Mouse (Mus musculus) small intestine, adult 2 months (tissue): Measurements from ENCODE around the gene Cflar. TPM values are rescaled to one million over a fixed set of nuclear protein-coding genes. Genes with fewer than 3 reads are reported as not detected.

Source experiments
- H3K27ac ChIP-seq: fragments of 200-500 bp; 2 replicates; pipeline ENCODE4 v1.5.1; 2012; ENCODE audit warnings: low read depth, low read length, control low read depth, inconsistent platforms; ENCODE audit not compliant: insufficient read depth
- H3K27me3 ChIP-seq: fragments of 200-500 bp; 2 replicates; pipeline ENCODE4 v1.6.1; 2012; ENCODE audit warnings: mild to moderate bottlenecking, moderate library complexity, low read length, inconsistent platforms; ENCODE audit not compliant: control insufficient read depth, insufficient read depth
- H3K36me3 ChIP-seq: fragments of 200-500 bp; 2 replicates; pipeline ENCODE4 v1.6.1; 2012; ENCODE audit warnings: mild to moderate bottlenecking, low read length, control low read depth, inconsistent platforms; ENCODE audit not compliant: control insufficient read depth, insufficient read depth
- H3K4me1 ChIP-seq: fragments of 200-500 bp; 2 replicates; pipeline ENCODE4 v1.6.1; 2012; ENCODE audit warnings: low read length, inconsistent platforms, mixed read lengths; ENCODE audit not compliant: control insufficient read depth, insufficient read depth, insufficient read length
- H3K4me3 ChIP-seq: fragments of 200-500 bp; 2 replicates; pipeline ENCODE4 v1.5.1; 2012; ENCODE audit warnings: low read depth, mild to moderate bottlenecking, control low read depth, inconsistent platforms, low read length, moderate library complexity
- CTCF ChIP-seq: fragments of 200-500 bp; IDR thresholded peaks from 2 replicates; pipeline ENCODE4 v1.5.1; 2012; ENCODE audit warnings: low read depth, mild to moderate bottlenecking, control low read depth, inconsistent platforms, low read length, moderate library complexity, mixed read lengths; ENCODE audit not compliant: insufficient replicate concordance, insufficient read length; ENCODE audit errors: extremely low read depth
- POLR2A ChIP-seq: fragments of 200-500 bp; IDR thresholded peaks from 2 replicates; pipeline ENCODE4 v1.6.1; 2012; ENCODE audit warnings: low read depth, mild to moderate bottlenecking, control low read depth, inconsistent platforms, low read length, moderate library complexity
- WGBS: fragments of 180-500 bp; shearing (Covaris S2); methylation state at CpG from one replicate; pipeline ENCODE4 v1.1.7; 2018; 5-methylcytosine and 5-hydroxymethylcytosine counted together
- polyA plus RNA-seq: library from polyadenylated mRNA; depleted of rRNA; stranded (reverse); fragments of >200 nt; gene quantifications from 2 replicates; pipeline ENCODE4 v1.2.3, GENCODE M21; 2012; rRNA removed

Gene Cflar
- polyA plus RNA-seq, 1 experiment: 29.5 TPM

GRCm38 (mm10) chr1:58801558-58802285 lies 90.4 kb downstream of the Cflar start:
- Histone ChIP-seq H3K36me3 (peaks cover 5% of the 10 kb centered on the region), H3K4me1 (peaks cover 6% of the 10 kb centered on the region; the same call in 1 of the 2 replicates), H3K27me3 (no peaks in the 10 kb centered on the region), H3K27ac (peak overlapping the region; percentile 96), H3K4me3 (peak overlapping the region; percentile 53)
- 61% methylated on average over 8 of the region's 8 CpGs for WGBS
- TF ChIP-seq CTCF: no peak
- TF ChIP-seq POLR2A: no peak

GRCm38 (mm10) chr1:58802322-58803273 lies 91.3 kb downstream of the Cflar start:
- TF ChIP-seq CTCF: peak; percentile 71; the same call in 1 of the 2 replicates
- peak; percentile 42; the same call in 1 of the 2 replicates for TF ChIP-seq POLR2A
- peaks cover 8% of the 10 kb centered on the region; the same call in 1 of the 2 replicates for H3K4me1 ChIP-seq
- H3K27me3 ChIP-seq: no peaks in the 10 kb centered on the region
- peaks cover 5% of the 10 kb centered on the region for H3K36me3 ChIP-seq
- 16% methylated on average over 18 of the region's 18 CpGs for WGBS
- peak overlapping the region; percentile 96 for H3K27ac ChIP-seq
- H3K4me3 ChIP-seq: peak overlapping the region; percentile 65

- no peaks in the 10 kb centered on the region for H3K27me3 ChIP-seq
- peak overlapping the region; percentile 65; the same call in 1 of the 2 replicates for H3K4me3 ChIP-seq
- 18% methylated on average over 6 of the region's 6 CpGs for WGBS
- peak overlapping the region; percentile 96 for H3K27ac ChIP-seq
- peaks cover 10% of the 10 kb centered on the region for H3K36me3 ChIP-seq
- no peak for TF ChIP-seq CTCF
- TF ChIP-seq POLR2A: no peak
- peaks cover 8% of the 10 kb centered on the region; the same call in 1 of the 2 replicates for H3K4me1 ChIP-seq
Observed at GRCm38 (mm10) chr1:58803531-58803930, 92.2 kb downstream of the Cflar start.

- 53% methylated on average over 3 of the region's 3 CpGs for WGBS
- TF ChIP-seq POLR2A: no peak
- TF ChIP-seq CTCF: no peak
- peaks cover 8% of the 10 kb centered on the region; the same call in 1 of the 2 replicates for H3K4me1 ChIP-seq
- no peak overlapping the region for H3K27ac ChIP-seq
- no peak overlapping the region for H3K4me3 ChIP-seq
- H3K36me3 ChIP-seq: peaks cover 5% of the 10 kb centered on the region
- no peaks in the 10 kb centered on the region for H3K27me3 ChIP-seq
Observed at GRCm38 (mm10) chr1:58806651-58807050, 95.3 kb downstream of the Cflar start.

Other genes with a start within 250 kb of the Cflar start
- 4.0 and 6.1 TPM in 2 replicates for gene Orc2, start 206.4 kb upstream of the Cflar start, polyA plus RNA-seq
- gene Fam126b, start 125.2 kb upstream of the Cflar start, polyA plus RNA-seq: 0.39 and 1.2 TPM in 2 replicates
- 17.3 and 21.3 TPM in 2 replicates for gene Ndufb3, start 125.1 kb upstream of the Cflar start, polyA plus RNA-seq
- 0.06 and 0.47 TPM in 2 replicates for gene Als2cr12, start 15.5 kb upstream of the Cflar start, polyA plus RNA-seq
- 4.1 and 9.4 TPM in 2 replicates for gene Casp8, start 83.9 kb downstream of the Cflar start, polyA plus RNA-seq